Mouse (Mus musculus) kidney, postnatal 0 days (tissue): ENCODE measurements around the gene Mcf2l. TPM values are rescaled to one million over a fixed set of nuclear protein-coding genes. Genes with fewer than 3 reads are reported as not detected.

Source experiments
- ATAC-seq: fragments of 200-750 bp; cut with Nextera tagmentation; replicated peaks from 2 replicates; pipeline ENCODE4 v1.8.0; 2017; ENCODE audit warnings: low read depth, moderate number of reproducible peaks, moderate TSS enrichment, moderate library complexity; ENCODE audit not compliant: low FRiP score
- DNase-seq: peaks from one replicate; pipeline ENCODE4 v3.0.0-alpha.2; 2016; ENCODE audit warnings: low spot score
- H3K27ac ChIP-seq: fragments of 300-500 bp; sonication (generic); 2 replicates; pipeline ENCODE4 v1.5.1; 2014; ENCODE audit warnings: mild to moderate bottlenecking
- H3K27me3 ChIP-seq: fragments of 300-500 bp; sonication (generic); 2 replicates; pipeline ENCODE4 v1.6.1; 2014; ENCODE audit warnings: low read length, mixed read lengths; ENCODE audit not compliant: insufficient read depth
- H3K36me3 ChIP-seq: fragments of 300-500 bp; sonication (generic); 2 replicates; pipeline ENCODE4 v1.6.1; 2014; ENCODE audit warnings: low read length, mixed read lengths; ENCODE audit not compliant: insufficient read depth
- H3K4me1 ChIP-seq: fragments of 300-500 bp; sonication (generic); replicated peaks from 2 replicates; pipeline ENCODE4 v1.6.1; 2014; ENCODE audit warnings: antibody characterized with exemption, low read length, mixed read lengths; ENCODE audit not compliant: insufficient read depth
- H3K4me2 ChIP-seq: fragments of 300-500 bp; sonication (generic); 2 replicates; pipeline ENCODE4 v1.6.1; 2014; ENCODE audit warnings: mild to moderate bottlenecking, low read length, moderate library complexity, mixed read lengths
- H3K4me3 ChIP-seq: fragments of 300-500 bp; sonication (generic); replicated peaks from 2 replicates; pipeline ENCODE4 v1.5.1; 2014; ENCODE audit warnings: low read depth, low read length
- H3K9ac ChIP-seq: fragments of 300-500 bp; sonication (generic); 2 replicates; pipeline ENCODE4 v1.6.1; 2014; ENCODE audit warnings: low read depth, low read length
- H3K9me3 ChIP-seq: fragments of 300-500 bp; sonication (generic); replicated peaks from 2 replicates; pipeline ENCODE4 v1.6.1; 2016; ENCODE audit warnings: low read length, inconsistent platforms, mixed read lengths
- CTCF ChIP-seq: IDR thresholded peaks from 2 replicates; pipeline ENCODE4 v1.5.1; 2016; ENCODE audit warnings: antibody characterized with exemption, low read depth, mild to moderate bottlenecking, moderate library complexity
- WGBS: fragments of 180-500 bp; shearing (Covaris S2); extraction: QIAGEN DNeasy Blood & Tissue Kit; methylation state at CpG from one replicate; pipeline ENCODE4 v1.1.7; 2014; 5-methylcytosine and 5-hydroxymethylcytosine counted together
- polyA plus RNA-seq: library from polyadenylated mRNA; unstranded; fragments of >200 nt; fragmentation: Nextera tagmentation; extraction: Ambion mirVana; gene quantifications from 2 replicates; pipeline ENCODE4 v1.2.1, GENCODE M21; 2015

Mcf2l gene
- polyA plus RNA-seq, 1 experiment from 2014 or later = 11.2 TPM

GRCm38 (mm10) chr8:12977325-12977724 is 103.7 kb downstream of the Mcf2l start:
- Histone ChIP-seq H3K36me3 (peaks cover 5% of the 10 kb centered on the region; the same call in 1 of the 2 replicates), H3K27me3 (no peaks in the 10 kb centered on the region), H3K27ac (no peak overlapping the region), H3K4me1 (no peaks in the 10 kb centered on the region), H3K4me3 (no peak overlapping the region), H3K9ac (no peak overlapping the region), H3K4me2 (no peak overlapping the region), H3K9me3 (no peaks in the 10 kb centered on the region)
- WGBS = 74% methylated on average over 12 of the region's 12 CpGs
- no peak for TF ChIP-seq CTCF
- DNase-seq = no peak
- no peak for ATAC-seq

- no peaks in the 10 kb centered on the region for H3K9me3 ChIP-seq
- peaks cover 5% of the 10 kb centered on the region; the same call in 1 of the 2 replicates for H3K36me3 ChIP-seq
- H3K4me3 ChIP-seq = no peak overlapping the region
- no peaks in the 10 kb centered on the region for H3K4me1 ChIP-seq
- no peak for ATAC-seq
- no peak overlapping the region for H3K27ac ChIP-seq
- H3K9ac ChIP-seq = no peak overlapping the region
- no peaks in the 10 kb centered on the region for H3K27me3 ChIP-seq
- 48% methylated on average over 2 of the region's 2 CpGs for WGBS
- TF ChIP-seq CTCF = no peak
- DNase-seq = no peak
- H3K4me2 ChIP-seq = no peak overlapping the region
These were observed 104.7 kb downstream of the Mcf2l start for GRCm38 (mm10) chr8:12978308-12978707.

GRCm38 (mm10) chr8:12978726-12979125 is 105.1 kb downstream of the Mcf2l start:
- Histone ChIP-seq H3K9ac (no peak overlapping the region), H3K4me1 (no peaks in the 10 kb centered on the region), H3K4me2 (no peak overlapping the region), H3K27me3 (no peaks in the 10 kb centered on the region), H3K9me3 (no peaks in the 10 kb centered on the region), H3K27ac (no peak overlapping the region), H3K36me3 (peaks cover 5% of the 10 kb centered on the region; the same call in 1 of the 2 replicates), H3K4me3 (no peak overlapping the region)
- WGBS = 23% methylated on average over 5 of the region's 5 CpGs
- ATAC-seq = peak; percentile 87
- peak; percentile 85 for TF ChIP-seq CTCF
- peak; percentile 89 for DNase-seq

GRCm38 (mm10) chr8:12983681-12984467 is 110.3 kb downstream of the Mcf2l start:
- H3K9ac ChIP-seq = no peak overlapping the region

GRCm38 (mm10) chr8:12984601-12985243 is 111.1 kb downstream of the Mcf2l start:
- 92% methylated on average over 17 of the region's 17 CpGs for WGBS
- Histone ChIP-seq H3K4me3 (no peak overlapping the region), H3K4me1 (no peaks in the 10 kb centered on the region; the same call in 1 of the 2 replicates), H3K36me3 (0 out of 2 replicates have a peak, but pooled peaks cover 6% of the 10 kb centered on the region), H3K9me3 (no peaks in the 10 kb centered on the region), H3K4me2 (no peak overlapping the region), H3K27ac (no peak overlapping the region), H3K27me3 (no peaks in the 10 kb centered on the region), H3K9ac (no peak overlapping the region)
- ATAC-seq = no peak
- DNase-seq = no peak
- TF ChIP-seq CTCF = no peak

More at GRCm38 (mm10) chr8:12983681-12984467, 110.3 kb downstream of the Mcf2l start:
- H3K27me3 ChIP-seq = no peaks in the 10 kb centered on the region
- H3K36me3 ChIP-seq = 0 out of 2 replicates have a peak, but pooled peaks cover 6% of the 10 kb centered on the region
- no peak overlapping the region for H3K4me2 ChIP-seq
- H3K4me1 ChIP-seq = no peaks in the 10 kb centered on the region; the same call in 1 of the 2 replicates
- DNase-seq (no peak), ATAC-seq (no peak)
- H3K4me3 ChIP-seq = no peak overlapping the region
- H3K9me3 ChIP-seq = no peaks in the 10 kb centered on the region
- 77% methylated on average over 18 of the region's 18 CpGs for WGBS
- no peak for TF ChIP-seq CTCF
- no peak overlapping the region for H3K27ac ChIP-seq

GRCm38 (mm10) chr8:12985259-12985658 is 111.7 kb downstream of the Mcf2l start:
- no peak overlapping the region for H3K4me2 ChIP-seq
- H3K27ac ChIP-seq = no peak overlapping the region
- DNase-seq (no peak), ATAC-seq (no peak)
- no peaks in the 10 kb centered on the region for H3K9me3 ChIP-seq
- H3K9ac ChIP-seq = no peak overlapping the region
- H3K4me1 ChIP-seq = no peaks in the 10 kb centered on the region; the same call in 1 of the 2 replicates
- H3K36me3 ChIP-seq = 0 out of 2 replicates have a peak, but pooled peaks cover 6% of the 10 kb centered on the region
- no peak for TF ChIP-seq CTCF
- H3K27me3 ChIP-seq = no peaks in the 10 kb centered on the region
- 76% methylated on average over 13 of the region's 13 CpGs for WGBS
- no peak overlapping the region for H3K4me3 ChIP-seq
